Mouse (Mus musculus) thymus, postnatal 36 days (tissue): ENCODE measurements around the gene Ugt1a9.
A peak's percentile ranks its signal among the peaks of the same experiment; 100 is the strongest.
"Not testable (repeated sequence)": the region's sequence is repeated elsewhere in the genome, so short reads cannot be mapped to it uniquely, and the experiment has no call there.

Experiments used
- DNase-seq, 2 experiments: peaks; one replicate each; pipeline ENCODE4 v3.0.0; 2022; ENCODE audit warnings: mixed read lengths in 2 of 2

The Ugt1a9 gene

GRCm38 (mm10) chr1:88222216-88222615 is 151.6 kb downstream of the Ugt1a9 start:
- no peak for DNase-seq

GRCm38 (mm10) chr1:88223011-88223515 is 152.5 kb downstream of the Ugt1a9 start:
- not testable (repeated sequence) for DNase-seq

- no peak for DNase-seq
Observed at GRCm38 (mm10) chr1:88223591-88223990, 153.0 kb downstream of the Ugt1a9 start.

- no peak for DNase-seq
Observed at GRCm38 (mm10) chr1:88224029-88224776, 153.6 kb downstream of the Ugt1a9 start.

GRCm38 (mm10) chr1:88225301-88225700 is 154.7 kb downstream of the Ugt1a9 start:
- DNase-seq, result not testable (repeated sequence)

- DNase-seq, result no peak
Observed at GRCm38 (mm10) chr1:88225741-88226140, 155.1 kb downstream of the Ugt1a9 start.

- DNase-seq, result peak in 1 of 2 experiments; percentile 2
Observed at GRCm38 (mm10) chr1:88226670-88227379, 156.2 kb downstream of the Ugt1a9 start, which contains the start of gene Mroh2a. Gene Mroh2a (plus strand): TSS chr1:88226986.

GRCm38 (mm10) chr1:88227482-88227881 is 156.9 kb downstream of the Ugt1a9 start:
- DNase-seq, result peak in 1 of 2 experiments; percentile 3

- peak; percentile 6 to 12 for DNase-seq
Observed at GRCm38 (mm10) chr1:88228121-88228520, 157.5 kb downstream of the Ugt1a9 start.

GRCm38 (mm10) chr1:88229566-88229965 is 159.0 kb downstream of the Ugt1a9 start:
- peak in 1 of 2 experiments; percentile 4 for DNase-seq

- peak in 1 of 2 experiments; percentile 7 for DNase-seq
Observed at GRCm38 (mm10) chr1:88229986-88230385, 159.4 kb downstream of the Ugt1a9 start.

GRCm38 (mm10) chr1:88230421-88230820 is 159.8 kb downstream of the Ugt1a9 start:
- DNase-seq, result no peak

- DNase-seq, result no peak
Observed at GRCm38 (mm10) chr1:88230981-88231802, 160.6 kb downstream of the Ugt1a9 start.

- no peak for DNase-seq
Observed at GRCm38 (mm10) chr1:88231803-88232499, 161.4 kb downstream of the Ugt1a9 start.

- DNase-seq, result peak in 1 of 2 experiments; percentile 9
Observed at GRCm38 (mm10) chr1:88232664-88233380, 162.2 kb downstream of the Ugt1a9 start.

GRCm38 (mm10) chr1:88233421-88234247 is 163.0 kb downstream of the Ugt1a9 start:
- peak in 1 of 2 experiments; percentile 8 for DNase-seq

- DNase-seq, result no peak
Observed at GRCm38 (mm10) chr1:88234248-88234610, 163.6 kb downstream of the Ugt1a9 start.

GRCm38 (mm10) chr1:88234646-88235045 is 164.0 kb downstream of the Ugt1a9 start:
- no peak for DNase-seq

GRCm38 (mm10) chr1:88235046-88235893 is 164.7 kb downstream of the Ugt1a9 start:
- peak in 1 of 2 experiments; percentile 21 for DNase-seq
